In the genomic region with DNA sequence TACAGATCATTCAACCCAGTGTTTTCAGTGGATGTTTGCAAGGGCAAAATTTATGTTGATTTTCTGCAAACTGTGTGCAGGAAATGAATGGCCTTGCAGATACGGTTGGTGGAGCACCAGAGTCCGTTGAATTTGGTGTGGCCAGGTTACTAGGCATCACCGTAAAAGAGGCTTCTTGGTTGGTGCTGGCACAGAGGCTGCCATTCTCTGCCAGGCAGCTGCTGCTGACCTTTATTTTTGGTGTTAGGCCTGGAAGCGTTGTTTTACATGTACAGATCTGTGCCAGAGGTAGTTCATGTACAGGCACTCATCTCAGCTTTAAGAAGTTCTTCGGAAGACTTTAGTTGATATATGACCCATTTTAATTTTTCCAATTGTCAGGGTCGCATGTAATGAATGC, we compare ENCODE assay signal across 24 mouse cellular contexts. TPM values are rescaled to one million over a fixed set of nuclear protein-coding genes. Genes with fewer than 3 reads are reported as not detected.
DNase-seq lines count a peak whose midpoint lies in the region; ATAC-seq and TF ChIP-seq lines count a peak whose summit lies in the region.
"Had no signal": no experiment of that assay in that cellular context is flagged by ENCODE, and none has a peak within 500 bp of the region (broad histone marks: within the 10 kb centered on the region; RNA-seq: fewer than 3 reads in every experiment).

No protein-coding gene starts in this region.

- H3K27me3 ChIP-seq in hindbrain, embryonic 13.5 days, result no peaks in the 10 kb centered on the region
- H3K27me3 ChIP-seq: embryonic facial prominence, embryonic 12.5 days; embryonic facial prominence, embryonic 15.5 days; heart, embryonic 13.5 days; hindbrain, embryonic 15.5 days had no signal

- TF ChIP-seq CTCF in gastrocnemius, adult 2 months (IDR thresholded peaks at IDR 0.05), result no peak

- WGBS in hindbrain, embryonic 13.5 days, result 93% methylated on average over 6 of the region's 6 CpGs

- no peaks in the 10 kb centered on the region for H3K9me3 ChIP-seq in hindbrain, embryonic 13.5 days
- H3K9me3 ChIP-seq: embryonic facial prominence, embryonic 12.5 days; embryonic facial prominence, embryonic 15.5 days; heart, embryonic 10.5 days; heart, embryonic 13.5 days; hindbrain, embryonic 15.5 days had no signal

- intact Hi-C loops in gastrocnemius, adult 2 months (cut with DNase I), result no loop called here

- no peak for ATAC-seq in hindbrain, embryonic 13.5 days (ENCODE audit: low FRiP score)
- ATAC-seq: activated CD4-positive, CD25-positive, alpha-beta regulatory T cell, adult 4 months; CD4-positive, CD25-positive, alpha-beta regulatory T cell, adult 4 months; forebrain, embryonic 14.5 days; forebrain, postnatal 0 days had no signal

- H3K9ac ChIP-seq in hindbrain, embryonic 13.5 days, result no peak overlapping the region
- H3K9ac ChIP-seq: embryonic facial prominence, embryonic 12.5 days; embryonic facial prominence, embryonic 15.5 days; forebrain, postnatal 0 days; heart, embryonic 13.5 days; hindbrain, embryonic 15.5 days had no signal

- peaks cover 62% of the 10 kb centered on the region for H3K36me3 ChIP-seq in hindbrain, embryonic 13.5 days

- peak; percentile 85 for DNase-seq in gastrocnemius, adult 2 months
- DNase-seq in gastrocnemius, adult 8-10 months (ENCODE audit: low spot score in 2 of 2), result peak; percentile 24 to 66
- DNase-seq in gastrocnemius, postnatal 25 days, result peak; percentile 63
- no peak for DNase-seq in MN1 (ENCODE audit: low spot score)
- DNase-seq in cerebellum, adult 11-12 months, result no peak
- DNase-seq: adrenal gland, adult 8-10 months; adrenal gland, postnatal 25 days; cerebellum, adult 2 months; cerebellum, adult 9-11 months; cerebellum, postnatal 25 days; forebrain, postnatal 0 days; heart, adult 2 months; heart, postnatal 14 days; heart, postnatal 4 days; kidney, adult 18-20 months had no signal

- peaks cover 5% of the 10 kb centered on the region for H3K4me1 ChIP-seq in hindbrain, embryonic 13.5 days (replicated peaks)
- H3K4me1 ChIP-seq: embryonic facial prominence, embryonic 12.5 days; embryonic facial prominence, embryonic 15.5 days; heart, embryonic 10.5 days; heart, embryonic 13.5 days had no signal

- no peak overlapping the region for H3K27ac ChIP-seq in gastrocnemius, adult 2 months
- H3K27ac ChIP-seq in hindbrain, embryonic 13.5 days, result no peak overlapping the region
- H3K27ac ChIP-seq: embryonic facial prominence, embryonic 12.5 days; embryonic facial prominence, embryonic 15.5 days; heart, adult 2 months; heart, embryonic 10.5 days; heart, embryonic 13.5 days; hindbrain, embryonic 15.5 days had no signal

- no peak overlapping the region for H3K4me2 ChIP-seq in hindbrain, embryonic 13.5 days
- H3K4me2 ChIP-seq: embryonic facial prominence, embryonic 12.5 days; embryonic facial prominence, embryonic 15.5 days; heart, embryonic 13.5 days; hindbrain, embryonic 15.5 days had no signal

- no peak overlapping the region for H3K4me3 ChIP-seq in gastrocnemius, adult 2 months
- no peak overlapping the region for H3K4me3 ChIP-seq in hindbrain, embryonic 13.5 days
- H3K4me3 ChIP-seq: embryonic facial prominence, embryonic 12.5 days; embryonic facial prominence, embryonic 15.5 days; heart, adult 2 months; heart, embryonic 10.5 days; heart, embryonic 13.5 days; hindbrain, embryonic 15.5 days had no signal

RNA-seq across cellular contexts. Expression of gene Tyw1, which starts 48.2 kb away (rescaled TPM):
- total RNA-seq in gastrocnemius, adult 2 months (2021), result 1 to 10 TPM; 9.5 TPM
- 10 to 100 TPM in 2 of 4 experiments, 1 to 10 TPM in 2; 9.6 to 13.8 (median 11.3) TPM for total RNA-seq in gastrocnemius, adult 8-10 months (2022)
- 1 to 10 TPM; 8.7 to 8.8 TPM for total RNA-seq in gastrocnemius, postnatal 25 days (2021)
- 24.6 and 25.8 TPM in 2 replicates for polyA plus RNA-seq in hindbrain, embryonic 13.5 days (2015; fragmentation: Nextera tagmentation; extraction: Ambion mirVana)

RNA-seq across cellular contexts. Expression of gene Sbds, which starts 48.3 kb away (rescaled TPM):
- 10 to 100 TPM; 27.5 to 34.5 TPM for total RNA-seq in gastrocnemius, adult 2 months (2021)
- total RNA-seq in gastrocnemius, adult 8-10 months (2022), result 10 to 100 TPM; 26.8 to 34.1 (median 28.8) TPM
- 10 to 100 TPM; 25.5 to 25.6 TPM for total RNA-seq in gastrocnemius, postnatal 25 days (2021)
- 62.0 and 69.1 TPM in 2 replicates for polyA plus RNA-seq in hindbrain, embryonic 13.5 days (2015; fragmentation: Nextera tagmentation; extraction: Ambion mirVana)

Comparison
In these comparisons a context has a peak if more than half of its experiments do, and no peak if none do; other contexts are left out.
1. DNase-seq: peak in gastrocnemius, adult 2 months (single experiment), gastrocnemius, adult 8-10 months (2 of 2) and gastrocnemius, postnatal 25 days (single experiment); none in MN1 (single experiment) and cerebellum, adult 11-12 months (single experiment).